Mouse (Mus musculus) mature B cell (primary cell): Measurements from ENCODE around the gene Nos1ap.

Source experiments
- in situ Hi-C: fragments of 300-500 bp; cut with MboI; formaldehyde crosslinking; loops from 2 replicates; pipeline ENCODE4 v1.14.3; 2019

The Nos1ap gene

DNA sequence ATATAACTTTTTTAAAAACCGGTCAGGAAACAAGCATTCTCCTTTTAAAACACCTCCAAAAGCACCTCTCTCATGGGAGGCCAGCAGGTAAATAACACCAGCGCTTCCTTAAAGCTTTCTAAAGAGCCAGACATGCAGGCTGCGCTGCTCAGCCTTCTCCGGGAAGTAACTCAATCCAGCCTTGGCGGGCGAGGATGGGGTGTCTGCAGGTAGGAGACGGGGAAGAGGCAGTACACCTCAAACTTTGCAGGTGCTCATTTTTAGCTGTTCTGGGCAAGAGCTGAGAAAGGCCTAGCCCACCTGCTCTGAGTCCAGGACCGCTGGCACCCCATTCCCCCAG lies 812 bp downstream of the Nos1ap start:
- in situ Hi-C loops, result no loop called here

GRCm38 (mm10) chr1:170588353-170588752 lies 1.3 kb downstream of the Nos1ap start:
- in situ Hi-C loops, result no loop called here

- in situ Hi-C loops, result no loop called here
These were observed 2.9 kb downstream of the Nos1ap start for GRCm38 (mm10) chr1:170586715-170587114.

- in situ Hi-C loops, result no loop called here
These were observed 5.7 kb downstream of the Nos1ap start for GRCm38 (mm10) chr1:170583925-170584324.

DNA sequence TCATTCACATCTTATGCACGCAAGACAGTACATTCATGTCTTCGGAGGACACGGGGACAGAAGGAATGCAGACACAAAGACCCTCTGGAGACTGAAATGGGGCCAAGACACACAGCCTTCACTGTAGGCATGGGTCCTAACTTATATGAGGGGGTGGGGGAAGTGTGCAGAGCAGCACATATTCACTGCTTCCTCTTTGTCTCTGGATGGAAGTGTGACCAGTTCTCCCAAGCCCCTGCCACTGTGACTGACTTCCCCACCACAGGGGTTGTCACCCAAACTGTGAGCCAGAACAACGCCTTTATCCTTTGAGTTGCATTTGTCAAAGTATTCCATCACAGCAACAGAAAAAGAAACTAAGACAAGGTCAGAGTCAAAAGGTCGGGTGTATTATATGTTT lies 7.3 kb downstream of the Nos1ap start:
- in situ Hi-C loops, result no loop called here

- in situ Hi-C loops, result no loop called here
These were observed 9.1 kb downstream of the Nos1ap start for GRCm38 (mm10) chr1:170580485-170581110.

GRCm38 (mm10) chr1:170579476-170579875 lies 10.2 kb downstream of the Nos1ap start:
- in situ Hi-C loops, result no loop called here

DNA sequence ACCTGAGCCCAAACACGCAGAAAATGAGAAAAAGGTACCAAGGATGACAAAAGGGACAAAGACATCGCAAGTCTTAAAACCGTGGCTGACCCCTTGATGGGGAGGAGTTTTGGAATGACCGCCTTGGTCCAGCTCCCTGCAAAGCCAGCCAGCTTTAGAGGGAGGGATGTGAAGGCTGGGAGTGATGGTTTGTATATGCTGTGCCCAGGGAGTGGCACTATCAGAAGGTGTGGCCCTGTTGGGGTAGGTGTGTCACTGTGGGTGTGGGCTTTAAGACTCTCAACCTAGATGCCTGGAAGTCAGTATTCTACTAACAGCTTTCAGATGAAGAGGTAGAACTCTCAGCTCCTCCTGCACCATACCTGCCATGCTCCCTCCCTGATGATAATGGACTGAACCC lies 10.6 kb downstream of the Nos1ap start:
- in situ Hi-C loops, result no loop called here

DNA sequence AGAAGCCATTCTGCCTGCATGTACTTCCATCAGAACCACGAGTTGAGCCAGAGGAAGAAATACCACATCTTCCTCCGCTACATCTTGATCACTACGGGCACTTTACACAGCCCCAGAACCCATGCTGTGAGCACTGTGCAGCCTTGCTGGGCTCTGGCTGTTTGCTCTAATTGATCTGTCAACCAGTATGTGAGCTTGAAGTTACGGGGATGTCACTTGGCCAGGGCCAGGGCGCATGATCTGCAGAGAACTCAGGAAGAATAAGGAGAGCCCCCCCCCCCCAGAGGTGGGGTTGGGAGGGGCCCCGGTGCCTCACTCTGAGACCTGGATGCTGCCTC lies 13.0 kb downstream of the Nos1ap start:
- in situ Hi-C loops, result no loop called here

- in situ Hi-C loops, result no loop called here
These were observed 13.5 kb downstream of the Nos1ap start for GRCm38 (mm10) chr1:170576012-170576727.

GRCm38 (mm10) chr1:170573117-170573516 lies 16.5 kb downstream of the Nos1ap start:
- in situ Hi-C loops, result no loop called here

GRCm38 (mm10) chr1:170566969-170567368 lies 22.7 kb downstream of the Nos1ap start:
- in situ Hi-C loops, result no loop called here

- in situ Hi-C loops, result no loop called here
These were observed 23.1 kb downstream of the Nos1ap start for GRCm38 (mm10) chr1:170566538-170566937.

GRCm38 (mm10) chr1:170564926-170565325 lies 24.7 kb downstream of the Nos1ap start:
- in situ Hi-C loops, result no loop called here

DNA sequence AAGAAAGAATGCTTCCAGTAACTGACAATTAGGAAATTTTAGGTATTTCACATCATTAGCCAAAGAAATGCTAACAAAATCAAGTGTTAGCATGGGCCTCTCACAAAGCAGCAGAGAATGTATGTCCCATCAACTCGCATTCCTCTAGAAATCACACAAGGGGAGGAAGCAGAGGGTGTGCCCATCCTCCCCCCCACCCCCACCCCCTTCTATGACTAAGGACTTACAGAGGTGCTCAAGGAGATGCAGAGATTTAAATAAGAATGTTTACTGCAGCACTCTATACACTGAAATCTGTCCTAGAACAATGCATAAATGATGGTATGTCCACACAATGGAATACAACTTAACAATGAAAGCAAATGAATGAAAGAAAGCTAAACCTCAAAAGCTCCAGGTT lies 27.2 kb downstream of the Nos1ap start:
- in situ Hi-C loops, result no loop called here

- in situ Hi-C loops, result no loop called here
These were observed 28.9 kb downstream of the Nos1ap start for GRCm38 (mm10) chr1:170560768-170561167.

DNA sequence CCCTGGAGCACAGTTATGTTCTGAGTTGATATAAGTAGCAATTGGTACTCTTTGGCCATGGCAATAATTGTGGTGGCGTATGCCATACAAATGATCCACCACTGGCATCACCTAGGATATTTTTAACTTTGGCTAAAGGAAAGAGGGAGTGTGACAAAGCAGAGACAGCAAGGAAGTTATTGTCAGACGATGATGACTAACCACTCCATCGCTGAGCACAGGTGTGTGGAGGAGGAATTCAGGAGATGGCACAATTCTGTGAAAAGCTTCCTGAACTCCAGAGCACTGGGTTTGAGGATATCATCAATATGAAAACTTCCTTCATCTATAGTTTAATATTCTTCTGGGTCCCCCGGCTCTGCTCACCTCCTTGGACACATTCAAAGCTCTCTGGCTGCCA lies 31.7 kb downstream of the Nos1ap start:
- in situ Hi-C loops, result no loop called here

- in situ Hi-C loops, result no loop called here
These were observed 33.0 kb downstream of the Nos1ap start for GRCm38 (mm10) chr1:170556696-170557095.

DNA sequence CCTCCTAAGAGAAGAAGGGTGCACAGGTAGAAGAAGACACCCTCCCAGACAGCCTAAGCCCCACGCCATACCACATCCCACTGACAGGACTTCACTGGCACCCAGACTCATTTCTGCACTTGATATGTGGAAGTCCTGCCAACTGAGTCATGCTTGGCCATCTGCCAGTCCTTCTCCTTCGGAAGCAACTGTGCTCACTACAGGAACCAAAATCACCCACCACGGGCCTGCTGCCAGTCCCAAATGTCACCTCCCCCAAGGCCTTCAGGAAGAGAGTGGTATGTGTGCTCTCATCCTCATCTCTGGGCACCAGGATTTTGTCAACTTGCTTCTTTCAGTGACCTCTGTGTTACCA lies 34.7 kb downstream of the Nos1ap start:
- in situ Hi-C loops, result no loop called here

- in situ Hi-C loops, result no loop called here
These were observed 35.3 kb downstream of the Nos1ap start for GRCm38 (mm10) chr1:170554235-170554938.

DNA sequence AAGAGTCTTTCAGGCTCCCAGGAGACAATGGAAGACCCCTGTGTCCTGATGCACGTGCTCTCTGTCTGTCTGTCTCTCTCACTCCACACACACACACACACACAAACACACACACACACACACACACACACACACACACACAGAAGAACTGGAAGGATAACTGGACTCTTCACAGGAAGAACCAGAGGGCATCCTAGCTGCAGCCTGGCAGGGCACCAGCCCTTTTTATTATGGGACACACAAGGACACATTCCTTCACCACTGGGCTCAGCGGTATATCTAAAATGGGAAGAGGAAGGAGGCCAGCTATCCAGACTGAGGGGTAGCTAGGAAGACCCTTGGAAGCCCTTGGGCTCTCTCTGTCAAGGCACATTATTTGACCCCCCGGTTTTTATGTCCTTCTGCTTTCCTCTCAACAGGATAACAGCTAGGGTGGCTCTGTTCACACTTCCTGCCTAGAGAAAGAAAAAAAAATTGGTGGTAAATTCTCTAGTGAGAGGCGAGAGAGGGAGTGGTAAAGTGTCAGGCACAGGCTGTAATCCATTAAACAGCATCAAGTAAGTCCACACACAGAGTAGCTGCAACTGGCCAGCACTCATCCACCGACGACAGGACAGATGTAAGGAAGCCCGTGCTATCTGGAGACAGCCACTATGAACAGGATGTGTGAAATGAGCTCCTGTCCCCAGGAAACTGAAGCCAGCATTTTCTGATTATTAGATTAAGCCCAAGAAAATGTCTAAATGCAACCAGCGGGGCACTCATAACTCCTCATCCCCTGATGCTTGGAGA lies 38.8 kb downstream of the Nos1ap start:
- in situ Hi-C loops, result no loop called here

DNA sequence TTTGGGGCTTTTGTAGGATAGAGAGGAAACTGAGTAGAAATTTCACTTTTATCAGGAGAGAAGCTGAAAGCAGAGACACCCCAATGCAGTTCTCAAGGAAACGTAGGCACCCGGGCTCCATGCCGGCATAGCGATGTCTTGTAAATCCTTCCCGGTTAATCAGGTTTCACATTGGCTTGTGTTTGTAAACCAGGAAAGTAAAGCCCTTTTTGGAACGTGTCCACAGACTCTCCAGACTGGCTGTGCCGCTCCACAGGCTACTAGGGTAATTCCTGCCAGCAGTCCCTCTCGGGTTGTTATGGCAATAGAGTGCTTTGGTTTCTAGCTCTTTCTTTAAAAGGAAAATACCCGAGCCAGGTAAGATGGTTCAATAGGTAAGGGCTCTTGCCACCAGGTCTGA lies 40.6 kb downstream of the Nos1ap start:
- in situ Hi-C loops, result no loop called here
